Mouse (Mus musculus): ENCODE results near the gene Pard3. TPM values are rescaled to one million over a fixed set of nuclear protein-coding genes. Genes with fewer than 3 reads are reported as not detected.

Gene Pard3
- polyA plus RNA-seq, 2 experiments = 4.5 TPM

DNA sequence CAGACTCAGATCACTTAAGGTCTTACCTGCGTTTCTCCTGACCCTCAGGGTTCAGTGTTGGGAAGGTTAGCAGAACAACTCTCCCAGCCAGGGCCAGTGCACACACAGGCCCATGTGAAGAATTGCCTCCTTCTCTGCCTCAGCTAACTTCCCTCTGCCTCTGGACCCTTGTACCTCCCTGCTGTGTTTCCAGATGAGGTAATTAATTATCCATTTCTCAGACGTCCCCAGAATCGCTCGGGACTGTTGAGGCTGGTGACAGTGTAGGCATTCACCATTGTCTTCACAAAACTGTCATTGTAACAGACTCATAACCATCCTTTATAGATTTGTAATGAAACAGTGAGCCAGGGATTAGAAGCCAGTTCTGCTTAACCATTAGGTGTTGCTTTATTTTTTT lies 143.8 kb downstream of the Pard3 start:
- H3K27me3 ChIP-seq (ENCODE audit: control insufficient read depth, insufficient read depth, low read length) = no peaks in the 10 kb centered on the region
- TF ChIP-seq CTCF (IDR thresholded peaks at IDR 0.05; ENCODE audit: low read depth) (no peak), EP300 (IDR thresholded peaks at IDR 0.05; ENCODE audit: low read depth) (no peak)
- H3K4me2 ChIP-seq (ENCODE audit: low read depth) = no peak overlapping the region
- no peak for DNase-seq (ENCODE audit: low read depth in 3 of 3, low spot score in 3 of 3)
- H3K9ac ChIP-seq (replicated peaks) = no peak overlapping the region
- no peaks in the 10 kb centered on the region for H3K9me3 ChIP-seq (ENCODE audit: control insufficient read depth, low read length)
- ATAC-seq (ENCODE audit: insufficient read depth) = no peak
- H3K36me3 ChIP-seq (replicated peaks; ENCODE audit: control insufficient read depth, insufficient read depth, low read depth) = no peaks in the 10 kb centered on the region
- H3K4me1 ChIP-seq (replicated peaks; ENCODE audit: control insufficient read depth in 2 of 2, insufficient read depth in 2 of 2, low read length in 1 of 2) = no peaks in the 10 kb centered on the region
- WGBS (ENCODE audit: insufficient replicate concordance) = 52% methylated on average over 4 of the region's 4 CpGs
- H3K4me3 ChIP-seq (ENCODE audit: insufficient read depth in 1 of 2, low read depth in 2 of 2, low read length in 2 of 2) = no peak overlapping the region
- no peak overlapping the region for H3K27ac ChIP-seq

DNA sequence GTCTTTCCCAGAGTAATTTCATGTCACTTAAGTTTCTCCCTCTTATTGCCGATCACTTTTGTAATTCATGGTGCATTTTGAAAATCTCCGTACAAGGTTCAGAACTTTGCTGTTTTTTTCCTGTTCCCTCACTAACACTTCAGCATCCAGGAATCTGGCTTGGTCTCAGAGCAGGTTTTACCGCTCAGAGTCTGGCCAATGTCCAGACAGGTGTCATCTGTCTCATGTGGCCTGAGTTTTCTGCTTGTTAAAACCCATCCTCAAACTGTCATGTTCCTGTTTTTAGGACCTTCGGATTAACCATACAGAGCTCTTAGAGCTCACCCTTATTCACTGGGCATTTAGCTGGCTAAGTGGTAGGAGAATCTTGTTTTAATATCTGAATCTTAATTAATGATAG lies 146.9 kb downstream of the Pard3 start:
- TF ChIP-seq EP300 (IDR thresholded peaks at IDR 0.05; ENCODE audit: low read depth) (no peak), CTCF (IDR thresholded peaks at IDR 0.05; ENCODE audit: low read depth) (no peak)
- H3K9me3 ChIP-seq (ENCODE audit: control insufficient read depth, low read length) = no peaks in the 10 kb centered on the region
- no peak for ATAC-seq (ENCODE audit: insufficient read depth)
- WGBS (ENCODE audit: insufficient replicate concordance) = 74% methylated on average over 4 of the region's 4 CpGs
- H3K4me1 ChIP-seq (replicated peaks; ENCODE audit: control insufficient read depth in 2 of 2, insufficient read depth in 2 of 2, low read length in 1 of 2) = no peaks in the 10 kb centered on the region
- no peak overlapping the region for H3K9ac ChIP-seq (replicated peaks)
- H3K36me3 ChIP-seq (replicated peaks; ENCODE audit: control insufficient read depth, insufficient read depth, low read depth) = no peaks in the 10 kb centered on the region
- no peak overlapping the region for H3K4me2 ChIP-seq (ENCODE audit: low read depth)
- H3K27ac ChIP-seq = no peak overlapping the region
- H3K4me3 ChIP-seq (ENCODE audit: insufficient read depth in 1 of 2, low read depth in 2 of 2, low read length in 2 of 2) = no peak overlapping the region
- DNase-seq (ENCODE audit: low read depth in 3 of 3, low spot score in 3 of 3) = no peak
- H3K27me3 ChIP-seq (ENCODE audit: control insufficient read depth, insufficient read depth, low read length) = no peaks in the 10 kb centered on the region

- Histone ChIP-seq H3K9ac (replicated peaks) (no peak overlapping the region), H3K4me2 (ENCODE audit: low read depth) (no peak overlapping the region), H3K4me1 (replicated peaks; ENCODE audit: control insufficient read depth in 2 of 2, insufficient read depth in 2 of 2, low read length in 1 of 2) (no peaks in the 10 kb centered on the region), H3K27me3 (ENCODE audit: control insufficient read depth, insufficient read depth, low read length) (no peaks in the 10 kb centered on the region), H3K36me3 (replicated peaks; ENCODE audit: control insufficient read depth, insufficient read depth, low read depth) (no peaks in the 10 kb centered on the region), H3K9me3 (ENCODE audit: control insufficient read depth, low read length) (no peaks in the 10 kb centered on the region), H3K27ac (no peak overlapping the region), H3K4me3 (ENCODE audit: insufficient read depth in 1 of 2, low read depth in 2 of 2, low read length in 2 of 2) (no peak overlapping the region)
- 68% methylated on average over 8 of the region's 8 CpGs for WGBS (ENCODE audit: insufficient replicate concordance)
- DNase-seq (ENCODE audit: low read depth in 3 of 3, low spot score in 3 of 3) (no peak), ATAC-seq (ENCODE audit: insufficient read depth) (no peak)
- TF ChIP-seq EP300 (IDR thresholded peaks at IDR 0.05; ENCODE audit: low read depth) = no peak
- TF ChIP-seq CTCF (IDR thresholded peaks at IDR 0.05; ENCODE audit: low read depth) = no peak
These were observed 150.6 kb downstream of the Pard3 start for GRCm38 (mm10) chr8:127214338-127214737.

DNA sequence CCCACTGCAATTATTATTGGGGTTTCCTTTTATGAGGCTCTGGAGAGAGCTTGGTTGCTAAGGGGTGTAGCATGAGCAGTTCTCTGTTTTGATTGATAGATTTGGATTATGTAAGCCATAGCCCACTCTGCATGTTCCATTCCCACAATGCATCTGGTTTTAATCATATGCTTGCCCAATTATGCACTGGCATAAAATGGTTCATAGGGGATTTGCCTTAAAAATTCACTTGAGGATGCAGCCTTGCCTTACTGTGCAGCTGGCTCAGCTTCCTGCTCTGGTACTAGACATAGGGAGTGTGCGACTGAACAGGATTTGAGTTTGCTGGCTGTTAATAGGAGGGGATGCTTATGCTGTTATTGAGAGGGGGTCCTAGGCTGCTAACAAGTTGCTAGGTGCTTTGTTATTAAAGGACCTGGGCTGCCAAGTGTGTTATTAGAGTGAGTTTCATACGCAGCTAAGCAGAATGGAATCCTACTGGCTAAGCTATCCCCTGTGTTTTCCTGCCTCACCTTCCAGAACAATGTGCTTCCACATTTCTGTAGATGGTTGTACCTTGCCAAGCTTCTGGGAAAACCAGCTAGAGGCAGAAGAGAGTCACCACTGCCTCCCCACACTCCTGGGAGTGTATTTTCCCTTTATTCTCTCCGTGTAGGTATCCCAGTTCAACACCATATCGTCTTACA lies 151.2 kb downstream of the Pard3 start:
- no peak overlapping the region for H3K4me3 ChIP-seq (ENCODE audit: insufficient read depth in 1 of 2, low read depth in 2 of 2, low read length in 2 of 2)
- no peaks in the 10 kb centered on the region for H3K4me1 ChIP-seq (replicated peaks; ENCODE audit: control insufficient read depth in 2 of 2, insufficient read depth in 2 of 2, low read length in 1 of 2)
- no peaks in the 10 kb centered on the region for H3K9me3 ChIP-seq (ENCODE audit: control insufficient read depth, low read length)
- H3K9ac ChIP-seq (replicated peaks) = no peak overlapping the region
- TF ChIP-seq CTCF (IDR thresholded peaks at IDR 0.05; ENCODE audit: low read depth) = no peak
- TF ChIP-seq EP300 (IDR thresholded peaks at IDR 0.05; ENCODE audit: low read depth) = no peak
- no peaks in the 10 kb centered on the region for H3K27me3 ChIP-seq (ENCODE audit: control insufficient read depth, insufficient read depth, low read length)
- ATAC-seq (ENCODE audit: insufficient read depth) (no peak), DNase-seq (ENCODE audit: low read depth in 3 of 3, low spot score in 3 of 3) (no peak)
- H3K4me2 ChIP-seq (ENCODE audit: low read depth) = no peak overlapping the region
- no peaks in the 10 kb centered on the region for H3K36me3 ChIP-seq (replicated peaks; ENCODE audit: control insufficient read depth, insufficient read depth, low read depth)
- WGBS (ENCODE audit: insufficient replicate concordance) = 64% methylated on average over 4 of the region's 4 CpGs
- no peak overlapping the region for H3K27ac ChIP-seq

DNA sequence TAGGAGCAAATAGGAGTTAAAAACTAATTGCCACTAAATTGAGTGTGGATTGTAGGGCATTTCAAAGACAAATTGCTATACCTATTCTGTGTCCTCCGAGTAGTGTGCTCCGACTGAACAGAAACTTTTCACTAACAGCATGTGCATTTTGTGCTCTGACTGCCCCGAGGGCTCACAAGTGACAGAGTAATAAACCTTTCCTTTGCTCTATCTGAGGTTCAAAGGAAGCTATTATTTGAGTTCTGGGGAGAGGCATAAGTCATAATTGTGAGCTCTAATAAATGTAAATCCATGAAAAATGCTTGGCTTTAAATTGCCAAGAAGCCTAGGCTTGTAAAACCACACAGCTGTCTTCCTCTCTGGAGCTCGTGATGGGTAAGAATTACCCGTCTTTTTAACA lies 156.5 kb downstream of the Pard3 start:
- DNase-seq (ENCODE audit: low read depth in 3 of 3, low spot score in 3 of 3) (no peak), ATAC-seq (ENCODE audit: insufficient read depth) (no peak)
- Histone ChIP-seq H3K27ac (no peak overlapping the region), H3K4me2 (ENCODE audit: low read depth) (no peak overlapping the region), H3K4me3 (ENCODE audit: insufficient read depth in 1 of 2, low read depth in 2 of 2, low read length in 2 of 2) (no peak overlapping the region), H3K9me3 (ENCODE audit: control insufficient read depth, low read length) (no peaks in the 10 kb centered on the region), H3K36me3 (replicated peaks; ENCODE audit: control insufficient read depth, insufficient read depth, low read depth) (no peaks in the 10 kb centered on the region), H3K9ac (replicated peaks) (no peak overlapping the region), H3K4me1 (replicated peaks; ENCODE audit: control insufficient read depth in 2 of 2, insufficient read depth in 2 of 2, low read length in 1 of 2) (no peaks in the 10 kb centered on the region), H3K27me3 (ENCODE audit: control insufficient read depth, insufficient read depth, low read length) (no peaks in the 10 kb centered on the region)
- WGBS (ENCODE audit: insufficient replicate concordance) = 71% methylated on average over 5 of the region's 5 CpGs
- no peak for TF ChIP-seq EP300 (IDR thresholded peaks at IDR 0.05; ENCODE audit: low read depth)
- no peak for TF ChIP-seq CTCF (IDR thresholded peaks at IDR 0.05; ENCODE audit: low read depth)
